Mouse (Mus musculus): Measurements from ENCODE around the gene Hoxd10.

Hoxd10 gene

GRCm38 (mm10) chr2:74697567-74698121 lies 5.9 kb downstream of the Hoxd10 start, which contains the start of gene Hoxd9:
Gene Hoxd9, plus strand, starts transcription at chr2:74697727.
- DNase-seq = no peak

GRCm38 (mm10) chr2:74698201-74699052 lies 6.7 kb downstream of the Hoxd10 start:
- no peak for DNase-seq

GRCm38 (mm10) chr2:74699053-74699430 lies 7.3 kb downstream of the Hoxd10 start:
- no peak for DNase-seq

- DNase-seq = no peak
Measured at GRCm38 (mm10) chr2:74699664-74700545, 8.2 kb downstream of the Hoxd10 start.

- no peak for DNase-seq
Measured at GRCm38 (mm10) chr2:74700546-74701112, 8.9 kb downstream of the Hoxd10 start.

GRCm38 (mm10) chr2:74701949-74702819 lies 10.5 kb downstream of the Hoxd10 start:
- DNase-seq = peak; percentile 56

- DNase-seq = no peak
Measured at GRCm38 (mm10) chr2:74702820-74703219, 11.1 kb downstream of the Hoxd10 start.

GRCm38 (mm10) chr2:74703317-74703716 lies 11.6 kb downstream of the Hoxd10 start:
- DNase-seq = no peak

- DNase-seq = no peak
Measured at GRCm38 (mm10) chr2:74703720-74704392, 12.1 kb downstream of the Hoxd10 start.

GRCm38 (mm10) chr2:74704393-74704998 lies 12.8 kb downstream of the Hoxd10 start, which contains the start of gene Hoxd8:
Gene Hoxd8, plus strand, starts transcription at chr2:74704615.
- DNase-seq = no peak

GRCm38 (mm10) chr2:74704999-74705466 lies 13.3 kb downstream of the Hoxd10 start:
- no peak for DNase-seq

GRCm38 (mm10) chr2:74705467-74706089 lies 13.9 kb downstream of the Hoxd10 start:
- DNase-seq = no peak

- no peak for DNase-seq
Measured at GRCm38 (mm10) chr2:74706393-74706960, 14.8 kb downstream of the Hoxd10 start.

GRCm38 (mm10) chr2:74707599-74707998 lies 15.9 kb downstream of the Hoxd10 start:
- no peak for DNase-seq

GRCm38 (mm10) chr2:74708676-74709075 lies 17.0 kb downstream of the Hoxd10 start:
- no peak for DNase-seq

GRCm38 (mm10) chr2:74709465-74710419 lies 18.0 kb downstream of the Hoxd10 start:
- no peak for DNase-seq

GRCm38 (mm10) chr2:74710929-74711543 lies 19.3 kb downstream of the Hoxd10 start:
- DNase-seq = no peak

Data from cerebellum, adult 8-10 months (tissue).